Mouse (Mus musculus): Measurements from ENCODE around the gene Fgf3. TPM values are rescaled to one million over a fixed set of nuclear protein-coding genes. Genes with fewer than 3 reads are reported as not detected.
"Not testable (repeated sequence)": the region's sequence is repeated elsewhere in the genome, so short reads cannot be mapped to it uniquely, and the experiment has no call there.

Gene Fgf3
- polyA plus RNA-seq, 1 experiment from 2014 or later: 0.31 TPM

GRCm38 (mm10) chr7:144883106-144883505 lies 45.2 kb downstream of the Fgf3 start:
- DNase-seq (no peak), ATAC-seq (ENCODE audit: low read depth) (no peak)
- no peak overlapping the region for H3K4me2 ChIP-seq
- no peak overlapping the region for H3K9ac ChIP-seq
- H3K27me3 ChIP-seq: peaks cover 7% of the 10 kb centered on the region
- no peak overlapping the region for H3K4me3 ChIP-seq (replicated peaks)
- H3K9me3 ChIP-seq (replicated peaks): no peaks in the 10 kb centered on the region
- 58% methylated on average over 2 of the region's 2 CpGs for WGBS (ENCODE audit: insufficient replicate concordance)
- no peaks in the 10 kb centered on the region for H3K4me1 ChIP-seq (replicated peaks)
- no peak overlapping the region for H3K27ac ChIP-seq
- no peaks in the 10 kb centered on the region for H3K36me3 ChIP-seq

- DNase-seq (no peak), ATAC-seq (ENCODE audit: low read depth) (no peak)
- Histone ChIP-seq H3K4me1 (replicated peaks) (no peaks in the 10 kb centered on the region), H3K4me2 (no peak overlapping the region), H3K9ac (no peak overlapping the region), H3K36me3 (no peaks in the 10 kb centered on the region), H3K9me3 (replicated peaks) (no peaks in the 10 kb centered on the region), H3K27ac (no peak overlapping the region), H3K27me3 (peaks cover 40% of the 10 kb centered on the region), H3K4me3 (replicated peaks) (no peak overlapping the region)
- 56% methylated on average over 2 of the region's 2 CpGs for WGBS (ENCODE audit: insufficient replicate concordance)
Measured at GRCm38 (mm10) chr7:144887672-144888071, 49.8 kb downstream of the Fgf3 start.

- H3K4me2 ChIP-seq: no peak overlapping the region
- H3K27ac ChIP-seq: no peak overlapping the region
- no peak overlapping the region for H3K4me3 ChIP-seq (replicated peaks)
- H3K9me3 ChIP-seq (replicated peaks): no peaks in the 10 kb centered on the region
- H3K36me3 ChIP-seq: no peaks in the 10 kb centered on the region
- WGBS (ENCODE audit: insufficient replicate concordance): 14% methylated on average over 18 of the region's 18 CpGs
- H3K27me3 ChIP-seq: peaks cover 42% of the 10 kb centered on the region
- H3K9ac ChIP-seq: no peak overlapping the region
- no peaks in the 10 kb centered on the region for H3K4me1 ChIP-seq (replicated peaks)
- no peak for ATAC-seq (ENCODE audit: low read depth)
- DNase-seq: no peak
Measured at GRCm38 (mm10) chr7:144888564-144889299, 50.8 kb downstream of the Fgf3 start.

- WGBS (ENCODE audit: insufficient replicate concordance): 73% methylated on average over 1 of the region's 1 CpGs
- Histone ChIP-seq H3K4me1 (replicated peaks) (peaks cover 12% of the 10 kb centered on the region), H3K27me3 (peaks cover 59% of the 10 kb centered on the region)
- not testable (repeated sequence) for H3K9ac ChIP-seq; ATAC-seq (ENCODE audit: low read depth); H3K9me3 ChIP-seq (replicated peaks); H3K36me3 ChIP-seq; H3K4me3 ChIP-seq (replicated peaks); DNase-seq; H3K27ac ChIP-seq; H3K4me2 ChIP-seq
Measured at GRCm38 (mm10) chr7:144890661-144891060, 52.8 kb downstream of the Fgf3 start.

GRCm38 (mm10) chr7:144891863-144892262 lies 54.0 kb downstream of the Fgf3 start:
- no peak for DNase-seq
- no peak overlapping the region for H3K4me3 ChIP-seq (replicated peaks)
- H3K9me3 ChIP-seq (replicated peaks): no peaks in the 10 kb centered on the region
- H3K27me3 ChIP-seq: peaks cover 71% of the 10 kb centered on the region
- no peak overlapping the region for H3K9ac ChIP-seq
- H3K36me3 ChIP-seq: no peaks in the 10 kb centered on the region
- 67% methylated on average over 2 of the region's 2 CpGs for WGBS (ENCODE audit: insufficient replicate concordance)
- H3K4me1 ChIP-seq (replicated peaks): peaks cover 24% of the 10 kb centered on the region
- ATAC-seq (ENCODE audit: low read depth): no peak
- H3K4me2 ChIP-seq: no peak overlapping the region
- no peak overlapping the region for H3K27ac ChIP-seq

GRCm38 (mm10) chr7:144892322-144892721 lies 54.4 kb downstream of the Fgf3 start:
- Histone ChIP-seq H3K36me3 (no peaks in the 10 kb centered on the region), H3K27me3 (peaks cover 72% of the 10 kb centered on the region), H3K4me2 (no peak overlapping the region), H3K4me1 (replicated peaks) (peaks cover 26% of the 10 kb centered on the region), H3K9ac (no peak overlapping the region), H3K27ac (no peak overlapping the region), H3K4me3 (replicated peaks) (no peak overlapping the region), H3K9me3 (replicated peaks) (no peaks in the 10 kb centered on the region)
- ATAC-seq (ENCODE audit: low read depth) (no peak), DNase-seq (no peak)
- WGBS (ENCODE audit: insufficient replicate concordance): 40% methylated on average over 6 of the region's 6 CpGs

Other genes starting within 250 kb of the Fgf3 start
- 3.4 and 3.8 TPM in 2 replicates for gene Ano1, start 86.1 kb upstream of the Fgf3 start, polyA plus RNA-seq (2015; fragmentation: Nextera tagmentation; extraction: Ambion mirVana)
- gene Fgf4, start 9.3 kb downstream of the Fgf3 start, polyA plus RNA-seq (2015; fragmentation: Nextera tagmentation; extraction: Ambion mirVana): 0.03 TPM in 1 of 2 replicates, not detected in the other
- 0.07 and 0.14 TPM in 2 replicates for gene Fgf15, start 58.4 kb downstream of the Fgf3 start, polyA plus RNA-seq (2015; fragmentation: Nextera tagmentation; extraction: Ambion mirVana)
- gene LTO1, start 77.0 kb downstream of the Fgf3 start, polyA plus RNA-seq (2015; fragmentation: Nextera tagmentation; extraction: Ambion mirVana): 9.6 and 11.2 TPM in 2 replicates
- gene Ccnd1, start 101.8 kb downstream of the Fgf3 start, polyA plus RNA-seq (2015; fragmentation: Nextera tagmentation; extraction: Ambion mirVana): 36.8 and 50.3 TPM in 2 replicates